Mouse (Mus musculus): Measurements from ENCODE around the gene Ube2f. TPM values are rescaled to one million over a fixed set of nuclear protein-coding genes. Genes with fewer than 3 reads are reported as not detected.

Gene Ube2f
- polyA plus RNA-seq, 1 experiment from 2014 or later: 66.6 TPM

- H3K27me3 ChIP-seq (ENCODE audit: control insufficient read depth, insufficient read depth, low read length): no peaks in the 10 kb centered on the region
- no peak within 1 kb of the TSS; the same call in 1 of the 2 replicates for H3K27ac ChIP-seq (ENCODE audit: low read length)
- H3K4me3 ChIP-seq (replicated peaks; ENCODE audit: low read length): peak within 1 kb of the TSS; percentile 94
- peak within 1 kb of the TSS; percentile 88 for H3K4me2 ChIP-seq (ENCODE audit: low read depth, low read length)
- H3K36me3 ChIP-seq (ENCODE audit: control insufficient read depth, insufficient read depth, low read length): 0 out of 2 replicates have a peak, but pooled peaks cover under 1% of the 10 kb centered on the region
- WGBS: under 1% methylated on average over 65 of the region's 65 CpGs
- H3K4me1 ChIP-seq (ENCODE audit: control insufficient read depth, insufficient read depth, low read length): peaks cover 17% of the 10 kb centered on the region
- H3K9ac ChIP-seq (ENCODE audit: low read length): peak within 1 kb of the TSS; percentile 86
- H3K9me3 ChIP-seq (replicated peaks; ENCODE audit: control insufficient read depth, low read length): no peaks in the 10 kb centered on the region
- ATAC-seq (ENCODE audit: insufficient read depth, low FRiP score): peak; percentile 99
Observed at GRCm38 (mm10) chr1:91297799-91298744, 48.0 kb downstream of the Ube2f start, which contains the start of gene Scly. TSS of gene Scly (plus strand) at chr1:91298338.

GRCm38 (mm10) chr1:91299026-91299706 lies 49.1 kb downstream of the Ube2f start:
- 0 out of 2 replicates have a peak, but pooled peaks cover 4% of the 10 kb centered on the region for H3K36me3 ChIP-seq (ENCODE audit: control insufficient read depth, insufficient read depth, low read length)
- ATAC-seq (ENCODE audit: insufficient read depth, low FRiP score): no peak
- no peak overlapping the region; the same call in 1 of the 2 replicates for H3K27ac ChIP-seq (ENCODE audit: low read length)
- H3K9me3 ChIP-seq (replicated peaks; ENCODE audit: control insufficient read depth, low read length): no peaks in the 10 kb centered on the region
- H3K4me1 ChIP-seq (ENCODE audit: control insufficient read depth, insufficient read depth, low read length): peaks cover 17% of the 10 kb centered on the region
- peak overlapping the region; percentile 94 for H3K4me3 ChIP-seq (replicated peaks; ENCODE audit: low read length)
- H3K4me2 ChIP-seq (ENCODE audit: low read depth, low read length): peak overlapping the region; percentile 88
- peak overlapping the region; percentile 86 for H3K9ac ChIP-seq (ENCODE audit: low read length)
- WGBS: 71% methylated on average over 13 of the region's 13 CpGs
- no peaks in the 10 kb centered on the region for H3K27me3 ChIP-seq (ENCODE audit: control insufficient read depth, insufficient read depth, low read length)

- 0 out of 2 replicates have a peak, but pooled peaks cover 4% of the 10 kb centered on the region for H3K36me3 ChIP-seq (ENCODE audit: control insufficient read depth, insufficient read depth, low read length)
- H3K9me3 ChIP-seq (replicated peaks; ENCODE audit: control insufficient read depth, low read length): no peaks in the 10 kb centered on the region
- H3K27ac ChIP-seq (ENCODE audit: low read length): no peak overlapping the region; the same call in 1 of the 2 replicates
- no peak overlapping the region for H3K4me2 ChIP-seq (ENCODE audit: low read depth, low read length)
- 67% methylated on average over 5 of the region's 5 CpGs for WGBS
- no peaks in the 10 kb centered on the region for H3K27me3 ChIP-seq (ENCODE audit: control insufficient read depth, insufficient read depth, low read length)
- no peak for ATAC-seq (ENCODE audit: insufficient read depth, low FRiP score)
- no peak overlapping the region for H3K4me3 ChIP-seq (replicated peaks; ENCODE audit: low read length)
- no peak overlapping the region for H3K9ac ChIP-seq (ENCODE audit: low read length)
- peaks cover 17% of the 10 kb centered on the region for H3K4me1 ChIP-seq (ENCODE audit: control insufficient read depth, insufficient read depth, low read length)
Observed at GRCm38 (mm10) chr1:91299707-91300426, 49.8 kb downstream of the Ube2f start.

DNA sequence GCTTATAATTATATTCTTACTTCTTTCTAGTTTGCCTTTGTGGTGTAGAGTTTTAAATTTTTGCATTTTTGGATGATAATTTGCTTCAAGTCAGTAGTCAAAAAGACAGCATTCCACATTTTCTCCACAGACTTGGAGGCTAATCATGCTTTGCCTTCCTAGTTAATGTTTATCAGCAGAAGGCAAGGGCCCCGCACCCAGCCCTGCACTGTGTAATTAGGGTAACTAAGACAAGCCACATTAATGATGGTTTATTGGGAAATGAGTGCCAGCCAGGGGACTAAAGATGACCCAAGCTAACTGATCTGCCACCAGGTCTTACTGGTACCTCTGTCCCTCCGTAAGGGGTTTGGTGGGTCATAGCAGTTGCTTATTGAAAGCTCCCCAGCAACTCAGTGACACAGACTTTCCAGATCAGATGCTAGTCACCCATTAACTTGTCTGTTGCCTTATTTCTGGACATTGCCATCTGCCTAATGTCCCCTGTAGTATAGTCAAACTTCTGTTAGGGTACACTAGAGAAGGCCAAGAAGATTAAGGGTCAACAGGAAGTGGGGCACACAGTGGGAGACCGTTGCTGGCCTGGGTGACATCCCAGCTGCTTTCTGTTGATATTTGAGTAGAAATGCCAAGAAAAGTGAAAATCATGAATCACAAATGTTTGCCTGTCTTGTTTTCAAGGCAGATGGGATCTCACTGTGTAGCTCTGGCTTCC lies 51.3 kb downstream of the Ube2f start:
- Histone ChIP-seq H3K36me3 (ENCODE audit: control insufficient read depth, insufficient read depth, low read length) (0 out of 2 replicates have a peak, but pooled peaks cover 4% of the 10 kb centered on the region), H3K9ac (ENCODE audit: low read length) (no peak overlapping the region), H3K4me3 (replicated peaks; ENCODE audit: low read length) (no peak overlapping the region), H3K4me2 (ENCODE audit: low read depth, low read length) (no peak overlapping the region), H3K27ac (ENCODE audit: low read length) (no peak overlapping the region), H3K4me1 (ENCODE audit: control insufficient read depth, insufficient read depth, low read length) (peaks cover 17% of the 10 kb centered on the region), H3K27me3 (ENCODE audit: control insufficient read depth, insufficient read depth, low read length) (no peaks in the 10 kb centered on the region), H3K9me3 (replicated peaks; ENCODE audit: control insufficient read depth, low read length) (no peaks in the 10 kb centered on the region)
- WGBS: 48% methylated on average over 3 of the region's 3 CpGs
- ATAC-seq (ENCODE audit: insufficient read depth, low FRiP score): no peak

- Histone ChIP-seq H3K27me3 (ENCODE audit: control insufficient read depth, insufficient read depth, low read length) (no peaks in the 10 kb centered on the region), H3K4me3 (replicated peaks; ENCODE audit: low read length) (no peak overlapping the region), H3K9ac (ENCODE audit: low read length) (no peak overlapping the region), H3K4me1 (ENCODE audit: control insufficient read depth, insufficient read depth, low read length) (peaks cover 17% of the 10 kb centered on the region), H3K27ac (ENCODE audit: low read length) (peak overlapping the region; percentile 22; the same call in 1 of the 2 replicates), H3K36me3 (ENCODE audit: control insufficient read depth, insufficient read depth, low read length) (0 out of 2 replicates have a peak, but pooled peaks cover 4% of the 10 kb centered on the region), H3K9me3 (replicated peaks; ENCODE audit: control insufficient read depth, low read length) (no peaks in the 10 kb centered on the region), H3K4me2 (ENCODE audit: low read depth, low read length) (no peak overlapping the region)
- no peak for ATAC-seq (ENCODE audit: insufficient read depth, low FRiP score)
- 89% methylated on average over 3 of the region's 3 CpGs for WGBS
Observed at GRCm38 (mm10) chr1:91302021-91302420, 51.9 kb downstream of the Ube2f start.

DNA sequence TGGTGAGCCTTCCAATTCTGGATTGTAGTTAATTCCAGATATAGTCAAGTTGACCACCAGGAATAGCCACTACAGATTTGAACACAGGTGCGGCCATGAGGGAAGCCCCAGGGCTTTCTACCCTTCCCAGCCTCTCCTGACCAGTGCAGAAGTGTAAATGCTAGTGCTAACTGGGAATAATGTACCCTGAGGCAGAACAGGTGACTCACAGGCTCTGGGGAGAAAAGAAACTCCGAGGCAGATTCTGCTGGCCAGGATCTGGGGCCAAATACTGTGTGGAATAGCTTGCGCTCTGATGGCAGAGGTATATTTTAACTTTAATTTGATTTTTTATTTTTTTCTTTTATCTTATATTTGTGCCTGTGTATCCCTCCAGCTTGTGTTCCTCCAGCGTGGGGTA lies 54.5 kb downstream of the Ube2f start:
- no peaks in the 10 kb centered on the region for H3K27me3 ChIP-seq (ENCODE audit: control insufficient read depth, insufficient read depth, low read length)
- no peak overlapping the region for H3K27ac ChIP-seq (ENCODE audit: low read length)
- H3K36me3 ChIP-seq (ENCODE audit: control insufficient read depth, insufficient read depth, low read length): 0 out of 2 replicates have a peak, but pooled peaks cover 16% of the 10 kb centered on the region
- no peaks in the 10 kb centered on the region for H3K9me3 ChIP-seq (replicated peaks; ENCODE audit: control insufficient read depth, low read length)
- H3K4me2 ChIP-seq (ENCODE audit: low read depth, low read length): no peak overlapping the region
- no peak overlapping the region for H3K4me3 ChIP-seq (replicated peaks; ENCODE audit: low read length)
- H3K4me1 ChIP-seq (ENCODE audit: control insufficient read depth, insufficient read depth, low read length): peaks cover 6% of the 10 kb centered on the region; the same call in 1 of the 2 replicates
- no peak overlapping the region for H3K9ac ChIP-seq (ENCODE audit: low read length)
- 86% methylated on average over 4 of the region's 4 CpGs for WGBS
- ATAC-seq (ENCODE audit: insufficient read depth, low FRiP score): no peak

- 91% methylated on average over 13 of the region's 13 CpGs for WGBS
- no peak for ATAC-seq (ENCODE audit: insufficient read depth, low FRiP score)
- 0 out of 2 replicates have a peak, but pooled peaks cover 12% of the 10 kb centered on the region for H3K36me3 ChIP-seq (ENCODE audit: control insufficient read depth, insufficient read depth, low read length)
- H3K4me3 ChIP-seq (replicated peaks; ENCODE audit: low read length): no peak overlapping the region
- H3K9me3 ChIP-seq (replicated peaks; ENCODE audit: control insufficient read depth, low read length): no peaks in the 10 kb centered on the region
- no peak overlapping the region for H3K4me2 ChIP-seq (ENCODE audit: low read depth, low read length)
- peaks cover 8% of the 10 kb centered on the region; the same call in 1 of the 2 replicates for H3K4me1 ChIP-seq (ENCODE audit: control insufficient read depth, insufficient read depth, low read length)
- no peak overlapping the region for H3K27ac ChIP-seq (ENCODE audit: low read length)
- H3K9ac ChIP-seq (ENCODE audit: low read length): no peak overlapping the region
- no peaks in the 10 kb centered on the region for H3K27me3 ChIP-seq (ENCODE audit: control insufficient read depth, insufficient read depth, low read length)
Observed at GRCm38 (mm10) chr1:91309366-91310085, 59.4 kb downstream of the Ube2f start.

DNA sequence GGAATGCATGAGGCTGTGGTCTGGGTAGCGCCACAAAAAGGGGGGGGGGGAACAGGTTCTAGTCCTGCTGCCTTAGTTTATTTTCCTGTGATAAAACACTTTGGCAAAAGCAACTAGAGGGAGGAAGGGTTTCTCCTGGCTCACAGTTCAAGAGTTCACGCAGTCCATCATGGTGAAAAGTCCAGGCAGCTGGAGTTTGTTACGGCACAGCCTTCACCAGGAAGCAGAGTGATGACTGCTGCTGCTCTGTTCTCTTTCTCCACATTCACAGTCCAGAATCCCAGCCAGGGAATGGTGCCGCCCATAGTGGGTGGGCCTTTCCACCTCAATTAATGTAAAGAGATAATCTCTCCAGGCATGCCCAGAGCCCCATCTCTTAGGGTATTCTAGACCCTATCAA lies 62.2 kb downstream of the Ube2f start:
- H3K9ac ChIP-seq (ENCODE audit: low read length): no peak overlapping the region
- 79% methylated on average over 4 of the region's 4 CpGs for WGBS

More for the DNA sequence above, 62.2 kb downstream of the Ube2f start:
- Histone ChIP-seq H3K36me3 (ENCODE audit: control insufficient read depth, insufficient read depth, low read length) (0 out of 2 replicates have a peak, but pooled peaks cover 12% of the 10 kb centered on the region), H3K4me2 (ENCODE audit: low read depth, low read length) (no peak overlapping the region), H3K27me3 (ENCODE audit: control insufficient read depth, insufficient read depth, low read length) (no peaks in the 10 kb centered on the region), H3K4me1 (ENCODE audit: control insufficient read depth, insufficient read depth, low read length) (peaks cover 8% of the 10 kb centered on the region; the same call in 1 of the 2 replicates), H3K9me3 (replicated peaks; ENCODE audit: control insufficient read depth, low read length) (no peaks in the 10 kb centered on the region), H3K4me3 (replicated peaks; ENCODE audit: low read length) (no peak overlapping the region), H3K27ac (ENCODE audit: low read length) (no peak overlapping the region)
- no peak for ATAC-seq (ENCODE audit: insufficient read depth, low FRiP score)

Measured in stomach, embryonic 16.5 days (tissue).